Mouse (Mus musculus): ENCODE results near the gene Hecw2.

Gene Hecw2

GRCm38 (mm10) chr1:54118342-54118973, 76.5 kb downstream of the Hecw2 start:
- no peak for DNase-seq (ENCODE audit: low read depth, low spot score)

- DNase-seq (ENCODE audit: low read depth, low spot score), result no peak
Measured at GRCm38 (mm10) chr1:54110920-54111605, 83.9 kb downstream of the Hecw2 start.

- DNase-seq (ENCODE audit: low read depth, low spot score), result no peak
Measured at GRCm38 (mm10) chr1:54109255-54109654, 85.7 kb downstream of the Hecw2 start.

GRCm38 (mm10) chr1:54106756-54107155, 88.2 kb downstream of the Hecw2 start:
- DNase-seq (ENCODE audit: low read depth, low spot score), result no peak

- no peak for DNase-seq (ENCODE audit: low read depth, low spot score)
Measured at GRCm38 (mm10) chr1:54079708-54080107, 115.3 kb downstream of the Hecw2 start.

- DNase-seq (ENCODE audit: low read depth, low spot score), result no peak
Measured at GRCm38 (mm10) chr1:54074456-54074855, 120.5 kb downstream of the Hecw2 start.

DNA sequence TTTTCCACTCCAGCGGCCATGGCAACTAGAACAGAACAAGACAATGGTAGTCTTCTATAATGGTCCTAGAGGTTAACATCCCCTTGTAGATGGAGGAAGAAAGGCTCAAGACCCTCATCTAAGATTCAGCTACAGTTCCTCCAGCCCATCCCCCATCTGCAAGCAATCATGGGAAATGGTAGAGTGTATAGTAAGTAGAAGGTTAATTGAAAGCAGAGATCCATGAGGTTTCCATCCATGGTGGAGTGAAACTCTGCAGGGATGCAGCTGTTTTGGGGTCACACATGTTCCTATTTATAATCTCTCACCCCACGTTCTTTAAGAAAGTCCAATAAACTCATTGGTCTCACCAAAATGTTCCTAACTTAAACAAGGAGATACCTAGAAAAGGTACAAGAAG, 124.8 kb downstream of the Hecw2 start:
- no peak for DNase-seq (ENCODE audit: low read depth, low spot score)

DNA sequence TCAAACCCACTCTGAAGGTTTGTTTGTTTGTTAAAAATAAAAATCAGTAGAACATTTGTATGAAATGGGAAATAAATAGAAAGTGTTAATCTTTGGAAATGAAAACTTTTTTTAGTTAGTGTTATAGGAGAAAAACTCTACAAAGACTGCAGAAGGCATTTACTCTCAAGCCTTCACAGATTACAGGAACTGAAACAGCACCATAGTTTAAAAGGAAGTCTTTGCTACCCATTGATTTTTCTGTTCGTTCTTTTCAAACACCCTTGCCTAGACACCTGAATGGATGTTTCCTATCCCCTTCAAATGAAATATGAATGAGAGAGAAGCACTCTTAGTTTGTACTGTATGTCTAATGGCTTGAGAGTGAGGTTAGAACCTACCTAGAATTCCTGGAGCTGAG, 126.7 kb downstream of the Hecw2 start:
- DNase-seq (ENCODE audit: low read depth, low spot score), result no peak

DNA sequence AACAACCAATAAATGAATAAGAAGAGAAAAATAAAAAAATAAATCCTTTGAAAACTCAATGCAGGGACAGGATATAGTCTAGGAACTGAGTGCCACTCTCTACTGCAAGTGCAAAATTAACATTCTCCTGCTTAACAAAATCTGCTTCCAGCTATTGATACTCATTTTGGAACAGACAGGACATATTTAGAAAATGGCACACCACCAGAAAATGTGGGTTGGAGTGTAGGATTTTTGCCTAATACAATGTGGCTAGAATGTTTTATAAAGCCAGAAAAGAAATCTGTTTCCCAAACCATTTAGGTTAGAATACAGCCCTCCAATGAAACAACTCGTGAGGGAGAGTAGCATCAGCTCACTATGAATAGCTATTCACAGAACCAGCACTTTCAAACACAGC, 129.5 kb downstream of the Hecw2 start:
- DNase-seq (ENCODE audit: low read depth, low spot score), result no peak

GRCm38 (mm10) chr1:54061078-54061477, 133.9 kb downstream of the Hecw2 start:
- no peak for DNase-seq (ENCODE audit: low read depth, low spot score)

DNA sequence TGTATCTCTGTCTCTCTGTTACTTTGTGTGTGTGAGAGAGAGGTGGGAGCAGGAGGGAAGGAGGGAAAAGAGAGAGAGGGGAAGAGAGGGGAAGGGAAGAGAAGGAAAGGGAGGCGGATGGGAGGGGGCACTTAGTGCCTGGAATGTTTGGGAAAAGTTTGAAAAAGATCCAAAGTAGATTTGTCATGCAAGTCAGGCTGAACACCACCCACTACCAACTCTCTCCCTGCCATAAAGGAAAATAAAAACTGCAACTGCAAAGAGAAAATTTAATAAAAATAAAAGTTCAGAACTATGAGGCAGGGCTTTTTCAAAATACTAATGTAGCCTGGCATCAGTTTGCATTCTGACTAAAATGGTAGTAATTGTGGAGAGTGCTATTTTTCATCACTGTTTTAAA, 135.2 kb downstream of the Hecw2 start:
- no peak for DNase-seq (ENCODE audit: low read depth, low spot score)

- DNase-seq (ENCODE audit: low read depth, low spot score), result no peak
Measured at GRCm38 (mm10) chr1:54052771-54053170, 142.2 kb downstream of the Hecw2 start.

DNA sequence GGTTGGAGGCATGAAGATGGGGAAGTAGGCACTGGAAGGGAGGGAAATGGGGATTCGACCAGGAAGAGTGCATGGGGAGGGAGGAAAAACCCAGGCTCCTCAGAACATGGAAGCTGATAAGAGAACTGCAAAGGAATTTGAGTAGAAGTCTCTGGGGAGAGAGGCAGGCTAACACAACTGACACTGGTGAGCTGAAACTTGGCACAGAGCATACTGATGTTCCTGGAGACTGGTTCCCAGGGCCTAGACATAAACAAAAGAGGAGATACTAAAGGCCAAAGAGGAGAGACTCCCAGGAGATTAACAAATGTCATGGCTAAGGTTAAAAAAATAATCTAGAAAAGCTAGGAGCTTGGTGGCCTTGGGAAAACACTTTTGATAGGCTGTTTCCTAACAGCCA, 148.0 kb downstream of the Hecw2 start:
- no peak for DNase-seq (ENCODE audit: low read depth, low spot score)

- DNase-seq (ENCODE audit: low read depth, low spot score), result peak; percentile 11
Measured at GRCm38 (mm10) chr1:54039062-54039461, 155.9 kb downstream of the Hecw2 start.

DNA sequence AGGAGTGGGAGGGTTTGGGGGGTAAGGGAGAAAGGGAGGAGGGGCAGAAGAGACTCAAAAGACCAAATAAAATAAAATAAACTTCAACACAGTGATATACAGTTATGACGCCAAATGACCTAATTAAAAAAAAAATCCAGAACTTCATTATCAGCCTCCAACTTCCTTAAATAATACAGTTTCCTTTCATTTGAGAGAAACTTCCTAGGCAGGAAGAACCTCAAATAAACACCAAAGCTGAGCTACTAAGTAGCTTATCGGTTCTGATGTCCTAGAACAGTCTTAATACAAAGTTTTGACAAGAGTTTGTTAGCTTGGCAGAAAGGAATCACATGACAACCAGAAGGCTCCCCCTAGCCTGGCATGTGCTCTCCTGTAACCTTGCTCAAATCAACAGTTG, 177.3 kb downstream of the Hecw2 start:
- no peak for DNase-seq (ENCODE audit: low read depth, low spot score)

- DNase-seq (ENCODE audit: low read depth, low spot score), result no peak
Measured at GRCm38 (mm10) chr1:54015739-54016138, 179.2 kb downstream of the Hecw2 start.

- no peak for DNase-seq (ENCODE audit: low read depth, low spot score)
Measured at GRCm38 (mm10) chr1:54012414-54012813, 182.6 kb downstream of the Hecw2 start.

DNA sequence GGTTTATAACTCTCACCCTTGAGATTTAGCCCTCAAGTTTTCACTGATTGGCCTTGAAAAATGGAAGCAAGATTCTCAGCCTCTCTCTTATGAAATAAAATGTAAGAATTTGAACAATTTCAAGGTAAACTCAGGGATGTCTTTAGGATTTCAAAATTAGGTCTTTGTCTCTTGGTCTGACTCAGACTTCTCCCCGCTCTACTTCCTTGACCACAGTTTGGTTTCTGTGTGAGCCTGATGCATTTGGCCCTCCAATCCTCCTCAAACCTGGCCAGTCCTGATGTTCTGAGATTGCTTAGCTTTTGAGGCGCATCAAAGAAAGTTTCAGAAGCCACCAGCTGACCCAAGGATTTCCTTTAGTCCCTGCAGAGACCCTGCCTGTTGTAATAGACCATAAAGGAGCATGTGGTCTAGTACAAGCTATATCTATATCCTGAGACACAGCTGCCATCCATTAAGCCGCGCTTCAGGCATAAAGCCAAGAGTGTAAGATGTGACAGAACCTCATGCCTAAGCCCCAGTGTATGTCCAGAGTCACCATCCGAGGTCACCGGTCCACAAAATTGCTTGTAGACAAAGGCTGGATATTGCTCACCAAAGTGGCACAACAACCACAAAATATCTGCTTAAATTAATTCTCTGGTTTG, 185.4 kb downstream of the Hecw2 start:
- DNase-seq (ENCODE audit: low read depth, low spot score), result no peak

DNA sequence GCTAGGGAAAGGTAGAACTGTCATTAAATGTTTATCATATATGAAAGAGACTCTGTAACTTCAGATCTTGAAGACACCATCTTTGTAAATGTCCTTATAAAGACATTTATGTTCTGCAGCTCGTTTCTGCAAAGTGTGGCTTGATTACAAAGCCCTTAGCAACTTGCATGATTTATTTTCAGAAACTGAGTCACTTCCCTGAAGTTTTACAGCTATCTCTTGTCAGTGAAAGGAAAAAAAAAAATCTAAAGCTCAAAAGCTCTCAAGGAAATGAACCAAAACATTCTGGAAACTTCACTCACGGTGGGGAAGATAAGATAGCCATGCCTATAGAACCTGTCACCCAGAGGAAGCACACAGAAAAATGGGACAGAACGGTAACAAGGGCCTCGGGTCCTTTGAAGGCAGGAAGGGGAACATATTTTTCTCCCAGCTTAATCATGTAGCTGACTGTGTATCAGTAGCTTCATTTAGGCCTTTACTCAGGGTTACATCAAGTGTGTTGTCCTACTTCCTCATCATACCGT, 189.0 kb downstream of the Hecw2 start:
- DNase-seq (ENCODE audit: low read depth, low spot score), result no peak

GRCm38 (mm10) chr1:54003288-54003687, 191.7 kb downstream of the Hecw2 start:
- DNase-seq (ENCODE audit: low read depth, low spot score), result no peak

GRCm38 (mm10) chr1:54002077-54002476, 192.9 kb downstream of the Hecw2 start:
- DNase-seq (ENCODE audit: low read depth, low spot score), result no peak

DNA sequence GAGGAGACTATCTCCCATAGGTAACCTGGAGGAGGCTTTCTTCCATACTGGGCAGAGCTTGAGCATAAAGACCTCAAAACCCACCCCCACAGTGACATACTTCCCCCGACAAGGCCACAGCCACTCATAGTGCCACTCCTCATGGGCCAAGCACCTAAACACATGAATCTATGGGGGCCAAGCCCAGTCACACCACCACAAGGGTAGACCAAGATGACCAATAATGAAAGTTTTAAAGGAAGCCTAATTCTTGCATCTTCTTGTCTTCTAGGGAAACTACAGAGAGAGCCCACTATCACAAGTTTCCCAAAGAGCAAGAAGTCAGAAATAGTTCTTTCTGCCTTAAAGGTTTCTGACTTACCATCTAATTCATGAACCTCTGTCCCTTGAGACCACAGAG, 197.7 kb downstream of the Hecw2 start:
- no peak for DNase-seq (ENCODE audit: low read depth, low spot score)

Data from WW6 (cell line).